Mouse (Mus musculus): ENCODE data around the gene Hoxb8.

Gene Hoxb8

DNA sequence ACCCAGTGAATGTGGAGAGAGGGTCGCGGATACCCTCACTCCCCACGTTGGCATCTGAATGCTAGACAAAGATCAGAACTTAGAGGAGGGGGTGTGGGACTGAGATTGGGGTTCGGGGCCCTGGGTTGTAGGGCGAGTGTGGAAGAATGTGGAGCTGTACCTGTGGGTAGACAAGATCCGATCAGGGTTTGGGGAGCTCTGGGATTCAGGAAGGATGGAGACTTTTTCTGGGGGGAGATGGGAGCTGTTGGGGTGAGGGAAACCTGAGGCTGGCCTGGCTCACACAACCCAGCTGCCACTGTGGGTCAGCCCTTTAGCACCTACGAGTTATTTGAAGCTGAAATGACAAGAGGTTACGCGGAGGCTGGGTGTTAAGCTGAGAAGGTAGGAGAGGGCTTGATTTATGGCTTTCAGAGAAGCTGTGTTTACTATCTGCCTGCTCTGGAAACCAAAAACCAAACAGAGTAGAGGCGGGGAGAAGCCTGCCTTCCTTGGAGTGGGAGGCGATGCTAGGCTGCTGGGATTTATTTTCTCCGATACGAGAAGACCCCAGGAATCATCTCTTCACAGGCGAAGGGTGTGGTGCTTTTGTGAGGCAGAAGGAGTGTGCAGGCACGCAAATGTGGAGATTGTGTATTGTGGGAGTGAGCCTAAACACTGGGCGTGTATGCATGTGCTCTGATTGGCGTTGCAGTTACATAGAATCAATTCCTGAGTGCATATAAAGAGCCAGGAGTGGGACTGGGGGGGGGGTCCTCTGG, 51.7 kb downstream of the Hoxb8 start:
- no peak for DNase-seq (ENCODE audit: low spot score)

DNA sequence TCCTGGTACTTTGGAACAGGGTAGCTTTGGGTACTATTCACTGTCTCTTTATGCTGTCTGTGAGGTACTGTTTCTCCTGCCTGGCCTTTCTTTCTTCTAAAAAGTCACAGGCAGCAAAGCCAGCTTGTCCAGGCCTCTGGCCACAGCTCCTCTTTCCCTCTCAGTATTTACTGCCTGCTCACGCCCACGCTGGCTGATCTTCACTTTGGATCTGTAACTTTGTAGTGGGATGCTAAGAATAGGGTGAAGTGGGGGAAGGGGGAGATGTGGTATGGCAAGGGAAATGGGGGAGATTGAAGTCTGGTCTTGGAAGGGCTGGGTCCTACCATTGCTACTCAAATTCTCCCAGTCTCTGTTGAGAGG, 52.3 kb downstream of the Hoxb8 start:
- DNase-seq (ENCODE audit: low spot score), result no peak

All from left cerebral cortex, adult 11 months (tissue).